Mouse (Mus musculus): ENCODE measurements around the gene Gkn1. TPM values are rescaled to one million over a fixed set of nuclear protein-coding genes. Genes with fewer than 3 reads are reported as not detected.

Gkn1 gene
- total RNA-seq, 1 experiment, result not detected

DNA sequence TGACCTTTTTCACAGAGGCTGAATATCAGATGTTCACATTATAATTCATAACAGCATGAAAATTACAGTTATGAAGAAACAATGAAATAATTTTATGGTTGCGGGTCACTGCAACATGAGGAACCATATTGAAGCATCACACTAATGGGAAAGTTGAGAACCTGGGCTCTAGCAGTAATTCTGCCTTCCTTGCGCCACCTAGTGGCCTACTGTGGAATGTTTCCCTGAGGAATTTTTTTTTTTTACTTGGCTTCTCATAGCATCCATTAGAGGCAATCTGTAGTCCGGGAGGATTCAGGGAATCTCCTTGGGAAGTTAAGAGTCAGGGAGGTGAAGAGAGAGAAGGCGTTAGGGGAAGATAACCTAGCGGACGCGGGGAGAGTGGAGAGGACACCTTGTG, 35.5 kb upstream of the Gkn1 start:
- in situ Hi-C loops (cut with MboI; ENCODE audit: low sequenced_read_pairs in 2 of 2, unreplicated experiment in 2 of 2), result no loop called here
- no peaks in the 10 kb centered on the region for H3K36me3 ChIP-seq (ENCODE audit: control insufficient read depth, insufficient read depth, low read length, poor library complexity, severe bottlenecking)
- H3K9ac ChIP-seq (ENCODE audit: insufficient read depth, low read depth, low read length, poor library complexity, severe bottlenecking), result no peak overlapping the region
- no peak overlapping the region for H3K27ac ChIP-seq (ENCODE audit: insufficient read depth, low read depth, low read length, poor library complexity, severe bottlenecking)
- peak; percentile 72 for DNase-seq (ENCODE audit: low read depth, low spot score)
- H3K9me3 ChIP-seq (ENCODE audit: control insufficient read depth, insufficient read depth, low read depth, low read length), result no peaks in the 10 kb centered on the region
- no peak overlapping the region for H3K4me3 ChIP-seq (ENCODE audit: insufficient read depth in 1 of 2, low read depth in 1 of 2, low read length in 2 of 2, poor library complexity in 1 of 2, severe bottlenecking in 1 of 2)
- no peaks in the 10 kb centered on the region for H3K4me1 ChIP-seq (ENCODE audit: control insufficient read depth in 2 of 2, insufficient read depth in 2 of 2, low read length in 2 of 2, poor library complexity in 1 of 2)
- TF ChIP-seq HCFC1 (IDR thresholded peaks at IDR 0.05; ENCODE audit: borderline replicate concordance, insufficient read depth, low read length) (no peak), MAFK (IDR thresholded peaks at IDR 0.05; ENCODE audit: insufficient read depth, low read depth, low read length) (0 out of 2 replicates have a peak, but pooled peaks have one; percentile 17), CHD2 (IDR thresholded peaks at IDR 0.05; ENCODE audit: low read depth, low read length) (no peak), ZNF384 (IDR thresholded peaks at IDR 0.05; ENCODE audit: low read depth, low read length) (peak; percentile 98), ZC3H11A (IDR thresholded peaks at IDR 0.05; ENCODE audit: borderline replicate concordance, low read depth, low read length) (no peak)

DNA sequence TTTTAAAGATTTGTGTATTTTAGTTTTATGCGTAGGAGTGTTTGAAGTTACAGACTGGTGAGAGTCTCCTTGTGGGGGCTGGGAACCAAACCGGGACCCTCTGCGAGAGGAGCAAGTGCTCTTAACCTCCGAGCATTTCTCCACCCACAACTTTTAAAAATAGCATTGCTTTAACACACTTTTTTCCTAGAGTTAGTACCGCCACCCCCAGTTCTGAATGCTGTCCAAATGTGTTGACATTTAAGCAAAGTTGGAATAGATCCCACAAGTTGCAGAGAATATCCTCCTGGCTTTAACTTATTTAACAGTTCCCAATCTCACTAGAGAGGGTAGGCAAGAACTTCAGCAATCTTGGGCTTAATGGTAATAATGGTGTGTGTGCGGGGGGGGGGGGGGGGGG, 34.0 kb upstream of the Gkn1 start:
- in situ Hi-C loops (cut with MboI; ENCODE audit: low sequenced_read_pairs in 2 of 2, unreplicated experiment in 2 of 2), result no loop called here
- Histone ChIP-seq H3K4me1 (ENCODE audit: control insufficient read depth in 2 of 2, insufficient read depth in 2 of 2, low read length in 2 of 2, poor library complexity in 1 of 2) (no peaks in the 10 kb centered on the region), H3K9ac (ENCODE audit: insufficient read depth, low read depth, low read length, poor library complexity, severe bottlenecking) (no peak overlapping the region), H3K27ac (ENCODE audit: insufficient read depth, low read depth, low read length, poor library complexity, severe bottlenecking) (no peak overlapping the region), H3K4me3 (ENCODE audit: insufficient read depth in 1 of 2, low read depth in 1 of 2, low read length in 2 of 2, poor library complexity in 1 of 2, severe bottlenecking in 1 of 2) (peak overlapping the region in 1 of 2 experiments; percentile 67; a peak in 2 of 4 replicates), H3K9me3 (ENCODE audit: control insufficient read depth, insufficient read depth, low read depth, low read length) (no peaks in the 10 kb centered on the region), H3K36me3 (ENCODE audit: control insufficient read depth, insufficient read depth, low read length, poor library complexity, severe bottlenecking) (no peaks in the 10 kb centered on the region)
- no peak for TF ChIP-seq ZNF384 (IDR thresholded peaks at IDR 0.05; ENCODE audit: low read depth, low read length)
- TF ChIP-seq HCFC1 (IDR thresholded peaks at IDR 0.05; ENCODE audit: borderline replicate concordance, insufficient read depth, low read length), result no peak
- TF ChIP-seq MAFK (IDR thresholded peaks at IDR 0.05; ENCODE audit: insufficient read depth, low read depth, low read length), result no peak
- no peak for TF ChIP-seq ZC3H11A (IDR thresholded peaks at IDR 0.05; ENCODE audit: borderline replicate concordance, low read depth, low read length)
- no peak for TF ChIP-seq CHD2 (IDR thresholded peaks at IDR 0.05; ENCODE audit: low read depth, low read length)
- no peak for DNase-seq (ENCODE audit: low read depth, low spot score)

DNA sequence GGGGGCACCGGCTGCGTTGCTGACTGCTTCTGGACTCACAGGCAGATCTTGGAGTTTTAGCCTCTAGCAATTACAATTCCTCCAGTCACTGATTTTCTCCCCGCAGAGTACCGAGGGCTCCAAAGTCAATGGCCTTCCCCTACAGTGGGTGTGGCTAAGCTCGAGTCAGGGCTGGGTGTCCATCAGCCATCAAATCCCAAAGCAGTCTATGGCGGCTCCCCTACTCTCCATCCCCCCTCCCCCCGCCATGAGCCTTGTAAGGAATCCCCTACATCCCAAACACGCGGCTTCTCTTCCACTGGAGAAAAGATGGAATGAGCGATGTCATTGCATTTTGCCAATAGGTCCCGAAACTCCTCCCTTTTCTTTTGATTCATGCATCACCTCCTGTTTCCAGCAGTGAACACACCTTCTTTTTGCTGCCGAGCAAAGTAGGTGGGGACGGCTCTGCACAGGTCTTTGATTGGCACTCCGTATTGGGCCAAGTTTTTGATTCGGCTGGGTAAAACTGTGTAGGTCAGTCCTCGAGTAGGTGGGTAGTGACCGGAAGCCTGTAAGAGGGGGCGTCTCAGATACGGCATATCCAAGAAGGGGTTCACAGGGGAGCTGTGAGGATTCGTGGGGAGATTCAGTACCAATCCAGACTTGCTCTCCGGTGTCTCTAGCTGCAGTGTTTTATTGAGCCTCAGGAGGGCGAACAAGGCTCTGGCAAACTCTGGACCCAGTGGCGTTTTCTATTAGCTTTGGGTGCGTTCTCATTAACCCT, 33.4 kb upstream of the Gkn1 start:
- H3K36me3 ChIP-seq (ENCODE audit: control insufficient read depth, insufficient read depth, low read length, poor library complexity, severe bottlenecking), result no peaks in the 10 kb centered on the region
- peak; percentile 34 for DNase-seq (ENCODE audit: low read depth, low spot score)
- H3K9me3 ChIP-seq (ENCODE audit: control insufficient read depth, insufficient read depth, low read depth, low read length), result no peaks in the 10 kb centered on the region
- peak overlapping the region; percentile 48 to 67 for H3K4me3 ChIP-seq (ENCODE audit: insufficient read depth in 1 of 2, low read depth in 1 of 2, low read length in 2 of 2, poor library complexity in 1 of 2, severe bottlenecking in 1 of 2)
- TF ChIP-seq MAFK (IDR thresholded peaks at IDR 0.05; ENCODE audit: insufficient read depth, low read depth, low read length) (no peak), HCFC1 (IDR thresholded peaks at IDR 0.05; ENCODE audit: borderline replicate concordance, insufficient read depth, low read length) (no peak), ZNF384 (IDR thresholded peaks at IDR 0.05; ENCODE audit: low read depth, low read length) (no peak), CHD2 (IDR thresholded peaks at IDR 0.05; ENCODE audit: low read depth, low read length) (no peak), ZC3H11A (IDR thresholded peaks at IDR 0.05; ENCODE audit: borderline replicate concordance, low read depth, low read length) (no peak)
- H3K27ac ChIP-seq (ENCODE audit: insufficient read depth, low read depth, low read length, poor library complexity, severe bottlenecking), result no peak overlapping the region
- no peaks in the 10 kb centered on the region for H3K4me1 ChIP-seq (ENCODE audit: control insufficient read depth in 2 of 2, insufficient read depth in 2 of 2, low read length in 2 of 2, poor library complexity in 1 of 2)
- H3K9ac ChIP-seq (ENCODE audit: insufficient read depth, low read depth, low read length, poor library complexity, severe bottlenecking), result 0 out of 2 replicates have a peak overlapping the region, but pooled peaks have one; percentile 46
- in situ Hi-C loops (cut with MboI; ENCODE audit: low sequenced_read_pairs in 2 of 2, unreplicated experiment in 2 of 2), result no loop called here

DNA sequence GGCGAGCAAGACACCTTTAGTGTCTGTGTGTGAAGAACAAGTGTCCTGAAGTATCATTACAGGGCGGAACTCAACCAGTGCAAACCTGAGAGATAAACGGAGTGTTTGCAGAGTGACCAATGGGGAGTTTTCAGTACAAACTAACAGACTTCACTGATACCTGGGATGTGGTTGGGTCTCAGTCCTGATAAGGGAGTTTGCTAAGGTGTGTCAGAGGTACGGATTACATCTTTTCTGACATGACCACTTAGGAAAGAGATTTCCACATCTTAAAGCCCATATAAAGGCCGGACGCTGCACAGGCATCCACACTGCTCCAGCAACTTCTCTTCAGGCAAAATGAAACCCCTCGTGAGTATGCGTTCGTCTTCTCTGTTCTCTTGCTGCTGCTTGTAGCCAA, 22.3 kb upstream of the Gkn1 start, which contains the start of gene Gkn2:
TSS of gene Gkn2 (plus strand) at position 301 of the 400 bp plus-strand sequence.
- in situ Hi-C loops (cut with MboI; ENCODE audit: low sequenced_read_pairs in 2 of 2, unreplicated experiment in 2 of 2), result no loop called here
- H3K4me3 ChIP-seq (ENCODE audit: insufficient read depth in 1 of 2, low read depth in 1 of 2, low read length in 2 of 2, poor library complexity in 1 of 2, severe bottlenecking in 1 of 2), result no peak within 1 kb of the TSS
- H3K9me3 ChIP-seq (ENCODE audit: control insufficient read depth, insufficient read depth, low read depth, low read length), result no peaks in the 10 kb centered on the region
- H3K4me1 ChIP-seq (ENCODE audit: control insufficient read depth in 2 of 2, insufficient read depth in 2 of 2, low read length in 2 of 2, poor library complexity in 1 of 2), result no peaks in the 10 kb centered on the region
- no peak within 1 kb of the TSS for H3K27ac ChIP-seq (ENCODE audit: insufficient read depth, low read depth, low read length, poor library complexity, severe bottlenecking)
- no peaks in the 10 kb centered on the region for H3K36me3 ChIP-seq (ENCODE audit: control insufficient read depth, insufficient read depth, low read length, poor library complexity, severe bottlenecking)
- TF ChIP-seq MAFK (IDR thresholded peaks at IDR 0.05; ENCODE audit: insufficient read depth, low read depth, low read length), result no peak
- TF ChIP-seq ZNF384 (IDR thresholded peaks at IDR 0.05; ENCODE audit: low read depth, low read length), result no peak
- TF ChIP-seq CHD2 (IDR thresholded peaks at IDR 0.05; ENCODE audit: low read depth, low read length), result no peak
- no peak for TF ChIP-seq HCFC1 (IDR thresholded peaks at IDR 0.05; ENCODE audit: borderline replicate concordance, insufficient read depth, low read length)
- no peak within 1 kb of the TSS for H3K9ac ChIP-seq (ENCODE audit: insufficient read depth, low read depth, low read length, poor library complexity, severe bottlenecking)
- DNase-seq (ENCODE audit: low read depth, low spot score), result no peak
